Mouse (Mus musculus): ENCODE measurements at regions not wholly inside any gene's neighbourhood (a gene's known extent, or its start where the extent isn't known, plus 50 kb on each side); places are given as distances from the start of the nearest gene placed in this dataset.

DNA sequence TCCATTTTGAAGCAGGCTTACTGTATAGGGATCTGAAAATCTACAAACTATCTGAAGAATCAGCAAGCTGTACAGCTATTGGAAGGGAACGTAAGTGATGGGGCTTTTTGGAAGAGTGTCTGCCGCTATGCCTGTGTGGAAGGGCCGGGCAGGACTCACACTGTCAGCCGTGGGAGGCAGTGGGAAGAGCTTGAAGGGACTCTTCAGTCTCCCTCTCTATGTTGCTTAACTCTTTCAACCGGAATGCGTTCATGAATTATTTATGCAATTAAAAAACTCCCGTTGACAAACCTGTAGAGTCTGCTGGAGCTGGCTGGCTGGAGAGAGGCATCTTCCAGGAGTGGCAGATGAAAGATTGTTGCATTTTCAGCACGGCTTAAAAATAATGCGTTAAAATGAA, 243.4 kb downstream of the Foxo1 start:
- TF ChIP-seq GATA1 (IDR thresholded peaks at IDR 0.05; ENCODE audit: borderline replicate concordance, low read length) = no peak
- TF ChIP-seq CTCF (IDR thresholded peaks at IDR 0.05; ENCODE audit: low read depth, low read length) = no peak
- no peak for TF ChIP-seq TAL1 (conservative IDR thresholded peaks at IDR 0.05; ENCODE audit: low read depth, low read length)
- no peak for TF ChIP-seq GATA2 (IDR thresholded peaks at IDR 0.05; ENCODE audit: borderline replicate concordance, low read depth, low read length)
- no peak for TF ChIP-seq POLR2AphosphoS5 (IDR thresholded peaks at IDR 0.05; ENCODE audit: insufficient replicate concordance, low read depth, low read length)
